Mouse (Mus musculus): ENCODE results near the gene Tubg2.

DNA sequence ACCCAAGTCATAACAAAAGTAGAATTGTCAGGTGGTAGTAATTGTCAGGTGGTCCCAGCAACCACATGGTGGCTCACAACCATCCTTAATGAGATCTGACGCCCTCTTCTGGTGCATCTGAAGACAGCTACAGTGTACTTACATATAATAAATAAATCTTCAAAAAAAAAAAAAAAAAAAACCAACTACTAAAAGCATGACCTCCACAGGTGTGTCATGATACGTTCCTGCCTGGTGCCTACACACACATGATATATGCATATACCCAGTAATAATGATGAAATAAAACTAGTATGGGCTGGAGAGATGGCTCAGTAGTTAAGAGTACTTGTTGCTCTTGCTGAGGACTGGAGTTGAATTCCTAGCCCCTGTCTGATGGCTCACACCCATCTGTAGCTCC is 4.6 kb upstream of the Tubg2 start:
- TF ChIP-seq CTCF (IDR thresholded peaks at IDR 0.05; ENCODE audit: low read depth): no peak
- TF ChIP-seq EP300 (IDR thresholded peaks at IDR 0.05; ENCODE audit: low read depth): no peak
